Mouse (Mus musculus) heart, adult 2 months (tissue): Measurements from ENCODE around the gene Fhit.

Experiments
- CTCF ChIP-seq: fragments of 200-600 bp; IDR thresholded peaks from 2 replicates; pipeline ENCODE4 v1.8.1; 2022; ENCODE audit warnings: antibody characterized with exemption, mild to moderate bottlenecking, moderate library complexity
- EP300 ChIP-seq: fragments of 200-500 bp; IDR thresholded peaks from 2 replicates; pipeline ENCODE4 v1.6.1; 2011; ENCODE audit warnings: low read depth, low read length, control low read depth; ENCODE audit not compliant: insufficient read depth
- POLR2A ChIP-seq: fragments of 200-500 bp; IDR thresholded peaks from 2 replicates; pipeline ENCODE4 v1.6.1; 2011; ENCODE audit warnings: mild to moderate bottlenecking, low read depth, low read length, control low read depth; ENCODE audit not compliant: insufficient read depth

DNA sequence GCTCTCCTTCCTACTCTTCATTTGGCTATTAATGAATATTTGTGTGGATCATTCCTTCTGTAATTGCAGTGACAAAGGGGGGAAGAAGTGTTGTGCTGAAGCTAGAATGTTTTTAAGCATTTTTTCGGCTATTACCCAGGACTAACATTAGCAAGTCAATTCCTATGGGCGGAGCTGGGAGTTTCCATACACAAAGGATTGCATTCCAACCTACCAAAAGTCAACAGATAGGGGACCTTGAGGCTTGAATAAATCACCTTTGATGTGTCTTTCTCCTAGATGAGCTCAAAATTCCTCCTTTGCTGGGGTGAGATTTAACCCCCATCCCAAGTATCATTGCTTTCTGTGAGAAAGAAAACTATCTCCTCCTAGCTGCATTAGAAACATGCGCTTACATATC, 1490.1 kb downstream of the Fhit start:
- TF ChIP-seq CTCF (no peak), EP300 (no peak), POLR2A (no peak)
